Mouse (Mus musculus) midbrain, embryonic 13.5 days (tissue): ENCODE measurements around the gene Kcnip3. TPM values are rescaled to one million over a fixed set of nuclear protein-coding genes. Genes with fewer than 3 reads are reported as not detected.

Experiments used
- ATAC-seq: fragments of 200-750 bp; cut with Nextera tagmentation; 2 replicates; pipeline ENCODE4 v1.8.0; 2017; ENCODE audit warnings: mild to moderate bottlenecking, moderate TSS enrichment, moderate library complexity
- H3K27ac ChIP-seq: fragments of 300-500 bp; sonication (generic); 2 replicates; pipeline ENCODE4 v1.5.1; 2015; ENCODE audit warnings: inconsistent platforms, mild to moderate bottlenecking, moderate library complexity
- H3K27me3 ChIP-seq: fragments of 300-500 bp; sonication (generic); 2 replicates; pipeline ENCODE4 v1.6.1; 2015; ENCODE audit warnings: mild to moderate bottlenecking, inconsistent platforms
- H3K36me3 ChIP-seq: fragments of 300-500 bp; sonication (generic); 2 replicates; pipeline ENCODE4 v1.6.1; 2015; ENCODE audit warnings: mild to moderate bottlenecking, inconsistent platforms
- H3K4me1 ChIP-seq: fragments of 300-500 bp; sonication (generic); replicated peaks from 2 replicates; pipeline ENCODE4 v1.6.1; 2015; ENCODE audit warnings: inconsistent platforms
- H3K4me2 ChIP-seq: fragments of 300-500 bp; sonication (generic); replicated peaks from 2 replicates; pipeline ENCODE4 v1.6.1; 2015; ENCODE audit warnings: moderate library complexity, mild to moderate bottlenecking, inconsistent platforms
- H3K4me3 ChIP-seq: fragments of 300-500 bp; sonication (generic); replicated peaks from 2 replicates; pipeline ENCODE4 v1.5.1; 2015; ENCODE audit warnings: mild to moderate bottlenecking, inconsistent platforms
- H3K9ac ChIP-seq: fragments of 300-500 bp; sonication (generic); replicated peaks from 2 replicates; pipeline ENCODE4 v1.6.1; 2015; ENCODE audit warnings: mild to moderate bottlenecking, inconsistent platforms
- H3K9me3 ChIP-seq: fragments of 300-500 bp; sonication (generic); 2 replicates; pipeline ENCODE4 v1.6.1; 2016; ENCODE audit warnings: mild to moderate bottlenecking, inconsistent platforms
- WGBS: fragments of 180-500 bp; shearing (Covaris S2); methylation state at CpG from one replicate; pipeline ENCODE4 v1.1.7; 2015; 5-methylcytosine and 5-hydroxymethylcytosine counted together
- polyA plus RNA-seq: library from polyadenylated mRNA; unstranded; fragments of >200 nt; fragmentation: Nextera tagmentation; extraction: Ambion mirVana; gene quantifications from 2 replicates; pipeline ENCODE4 v1.2.1, GENCODE M21; 2015

The Kcnip3 gene
- 4.5 and 5.5 TPM in 2 replicates for polyA plus RNA-seq

- Histone ChIP-seq H3K9ac (peak within 1 kb of the TSS; percentile 65), H3K4me1 (peaks cover 64% of the 10 kb centered on the region), H3K4me3 (peak within 1 kb of the TSS; percentile 42), H3K36me3 (no peaks in the 10 kb centered on the region), H3K4me2 (peak within 1 kb of the TSS; percentile 62), H3K27me3 (0 out of 2 replicates have a peak, but pooled peaks cover 3% of the 10 kb centered on the region), H3K27ac (peak within 1 kb of the TSS; percentile 82), H3K9me3 (no peaks in the 10 kb centered on the region)
- peak; percentile 87 for ATAC-seq
- 3% methylated on average over 10 of the region's 10 CpGs for WGBS
Measured at GRCm38 (mm10) chr2:127522006-127522441, at the start of gene Kcnip3. TSS of gene Kcnip3 (minus strand) at chr2:127522094.

DNA sequence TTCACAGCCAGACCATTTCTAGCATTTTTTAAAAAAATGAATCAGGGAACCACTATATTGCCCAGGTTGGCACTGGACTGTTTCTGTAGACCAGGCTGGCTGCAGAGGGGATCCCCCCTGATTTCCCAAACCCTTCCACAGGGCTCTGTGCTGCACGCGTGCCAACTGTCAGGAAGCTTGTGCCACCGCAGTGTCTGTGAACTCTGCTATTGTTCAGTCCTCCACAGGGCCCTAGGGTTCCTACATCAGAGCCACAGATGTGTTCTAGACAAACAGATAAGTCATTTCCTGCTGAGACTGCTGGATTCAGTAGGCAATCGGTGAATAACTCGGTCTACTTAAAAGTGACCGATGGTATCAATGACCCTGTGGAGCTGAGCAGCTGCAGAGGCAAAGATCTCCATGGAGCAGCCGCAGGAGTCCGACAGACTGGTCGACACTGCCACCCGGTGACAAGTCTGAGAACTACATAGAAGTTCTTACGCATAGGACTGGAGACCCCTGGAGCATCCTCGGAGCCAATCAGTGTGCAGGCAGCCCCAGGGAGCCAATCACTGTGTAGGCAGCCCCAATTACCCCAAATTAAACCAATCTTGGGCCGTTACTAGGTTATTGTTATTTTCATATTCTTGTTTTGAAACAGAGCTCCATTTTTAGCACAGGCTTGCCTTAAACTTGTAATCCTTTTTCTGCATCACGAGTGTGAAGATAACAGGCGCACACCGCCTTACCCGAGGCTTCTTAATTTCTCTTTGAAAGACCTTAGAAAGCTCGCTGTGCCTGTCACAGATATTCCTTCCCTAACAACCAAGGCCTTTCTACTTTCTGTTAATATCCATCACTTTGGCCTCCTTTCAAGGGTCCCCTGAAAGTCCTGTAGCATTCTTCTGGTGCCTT is 37.4 kb upstream of the Kcnip3 start:
- Histone ChIP-seq H3K27ac (no peak overlapping the region; the same call in 1 of the 2 replicates), H3K36me3 (no peaks in the 10 kb centered on the region), H3K4me3 (peak overlapping the region; percentile 35), H3K4me1 (peaks cover 8% of the 10 kb centered on the region; the same call in 1 of the 2 replicates), H3K27me3 (peaks cover 10% of the 10 kb centered on the region), H3K9me3 (no peaks in the 10 kb centered on the region), H3K4me2 (peak overlapping the region; percentile 53), H3K9ac (peak overlapping the region; percentile 29; the same call in 1 of the 2 replicates)
- 12% methylated on average over 18 of the region's 18 CpGs for WGBS
- peak; percentile 99 for ATAC-seq

DNA sequence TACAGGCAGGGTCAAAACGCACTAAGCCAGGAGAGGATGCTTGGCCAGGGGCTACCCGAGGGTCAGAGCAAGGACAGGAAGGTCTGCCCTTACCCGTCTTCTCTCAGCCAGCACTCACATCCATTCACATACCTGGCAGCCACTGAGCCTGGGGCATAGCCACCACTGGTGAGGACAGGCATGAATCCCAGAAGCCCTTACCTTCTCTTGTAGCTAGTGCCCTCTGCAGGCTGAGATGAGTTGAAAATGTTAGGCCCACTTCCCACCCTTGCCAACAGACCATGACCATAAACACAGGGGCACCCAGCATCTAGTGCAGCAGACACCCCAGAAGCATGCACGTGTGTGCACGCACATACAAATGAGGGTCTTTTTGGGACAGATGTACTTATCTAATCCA is 29.2 kb upstream of the Kcnip3 start:
- Histone ChIP-seq H3K36me3 (no peaks in the 10 kb centered on the region), H3K27me3 (0 out of 2 replicates have a peak, but pooled peaks cover 4% of the 10 kb centered on the region), H3K4me3 (no peak overlapping the region), H3K9ac (no peak overlapping the region), H3K9me3 (no peaks in the 10 kb centered on the region), H3K4me2 (no peak overlapping the region), H3K4me1 (no peaks in the 10 kb centered on the region), H3K27ac (no peak overlapping the region)
- ATAC-seq = 0 out of 2 replicates have a peak, but pooled peaks have one; percentile 4
- 54% methylated on average over 5 of the region's 5 CpGs for WGBS

GRCm38 (mm10) chr2:127550446-127550845 is 28.6 kb upstream of the Kcnip3 start:
- 0 out of 2 replicates have a peak, but pooled peaks cover 4% of the 10 kb centered on the region for H3K27me3 ChIP-seq
- no peaks in the 10 kb centered on the region for H3K4me1 ChIP-seq
- no peak overlapping the region for H3K4me2 ChIP-seq
- no peak overlapping the region for H3K4me3 ChIP-seq
- ATAC-seq = no peak
- no peak overlapping the region for H3K9ac ChIP-seq
- H3K36me3 ChIP-seq = no peaks in the 10 kb centered on the region
- 76% methylated on average over 1 of the region's 1 CpGs for WGBS
- H3K9me3 ChIP-seq = no peaks in the 10 kb centered on the region
- H3K27ac ChIP-seq = no peak overlapping the region

- Histone ChIP-seq H3K27ac (no peak overlapping the region), H3K27me3 (0 out of 2 replicates have a peak, but pooled peaks cover 4% of the 10 kb centered on the region), H3K4me1 (no peaks in the 10 kb centered on the region), H3K9me3 (no peaks in the 10 kb centered on the region), H3K36me3 (no peaks in the 10 kb centered on the region), H3K9ac (no peak overlapping the region), H3K4me2 (no peak overlapping the region), H3K4me3 (no peak overlapping the region)
- no peak for ATAC-seq
Measured at GRCm38 (mm10) chr2:127549711-127550110, 27.8 kb upstream of the Kcnip3 start.

GRCm38 (mm10) chr2:127548342-127549074 is 26.6 kb upstream of the Kcnip3 start:
- H3K4me2 ChIP-seq = no peak overlapping the region
- WGBS = 75% methylated on average over 5 of the region's 5 CpGs
- H3K27me3 ChIP-seq = 0 out of 2 replicates have a peak, but pooled peaks cover 7% of the 10 kb centered on the region
- H3K4me1 ChIP-seq = no peaks in the 10 kb centered on the region
- no peak for ATAC-seq
- no peak overlapping the region for H3K4me3 ChIP-seq
- H3K9me3 ChIP-seq = no peaks in the 10 kb centered on the region
- H3K36me3 ChIP-seq = no peaks in the 10 kb centered on the region
- no peak overlapping the region for H3K27ac ChIP-seq
- no peak overlapping the region for H3K9ac ChIP-seq

DNA sequence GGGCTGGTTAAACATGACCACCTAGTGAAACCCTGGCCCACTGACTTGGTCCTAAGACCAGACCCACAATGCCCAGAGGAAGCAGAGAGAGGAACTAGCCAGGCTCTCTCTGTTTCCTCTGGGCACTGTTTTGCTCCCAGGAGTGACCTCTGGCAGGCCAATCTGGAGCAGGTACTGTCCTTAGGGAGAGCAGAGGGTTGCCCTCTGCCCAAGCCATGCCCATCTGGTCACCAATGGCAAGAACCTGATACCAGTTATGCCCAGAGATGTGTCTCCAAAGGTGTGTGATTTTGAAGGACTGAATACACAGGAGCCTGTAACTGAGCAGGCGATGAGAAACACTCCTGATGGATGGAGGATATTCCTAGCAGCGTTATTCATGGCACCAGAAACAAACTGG is 19.8 kb upstream of the Kcnip3 start:
- 84% methylated on average over 2 of the region's 2 CpGs for WGBS
- peaks cover 5% of the 10 kb centered on the region for H3K4me1 ChIP-seq
- no peak overlapping the region for H3K9ac ChIP-seq
- no peak overlapping the region for H3K27ac ChIP-seq
- no peaks in the 10 kb centered on the region for H3K36me3 ChIP-seq
- ATAC-seq = no peak
- no peak overlapping the region for H3K4me3 ChIP-seq
- no peak overlapping the region for H3K4me2 ChIP-seq
- H3K27me3 ChIP-seq = peaks cover 67% of the 10 kb centered on the region
- no peaks in the 10 kb centered on the region for H3K9me3 ChIP-seq

GRCm38 (mm10) chr2:127541185-127541584 is 19.3 kb upstream of the Kcnip3 start, which contains the start of gene Prom2:
TSS of gene Prom2 (minus strand) at chr2:127541467.
- Histone ChIP-seq H3K4me3 (peak within 1 kb of the TSS; percentile 9; the same call in 1 of the 2 replicates), H3K27me3 (peaks cover 67% of the 10 kb centered on the region), H3K4me2 (peak within 1 kb of the TSS; percentile 34), H3K36me3 (no peaks in the 10 kb centered on the region), H3K27ac (no peak within 1 kb of the TSS), H3K4me1 (peaks cover 5% of the 10 kb centered on the region), H3K9me3 (no peaks in the 10 kb centered on the region), H3K9ac (no peak within 1 kb of the TSS)
- ATAC-seq = peak; percentile 40; the same call in 1 of the 2 replicates
- WGBS = 5% methylated on average over 29 of the region's 29 CpGs

DNA sequence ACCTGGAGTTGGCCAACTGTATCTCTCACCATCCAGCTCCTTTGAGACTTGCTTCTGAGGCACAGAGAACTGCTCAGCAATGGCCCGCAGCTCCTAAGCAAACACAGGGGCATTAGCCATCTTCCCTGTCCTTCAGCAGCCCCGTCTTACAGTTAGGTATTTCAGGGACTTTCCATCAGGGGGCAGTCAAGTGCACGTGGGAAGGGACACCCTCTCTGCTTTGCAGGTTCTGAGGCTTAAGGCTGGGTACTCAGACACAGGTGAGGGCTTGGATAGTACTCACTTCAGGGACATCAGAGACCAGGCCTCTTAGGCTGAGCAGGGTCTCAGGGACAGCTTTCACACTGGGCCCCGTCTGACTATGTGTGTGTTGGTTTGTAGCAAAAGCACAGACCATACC is 17.6 kb upstream of the Kcnip3 start:
- Histone ChIP-seq H3K36me3 (no peaks in the 10 kb centered on the region), H3K9me3 (no peaks in the 10 kb centered on the region), H3K4me3 (no peak overlapping the region), H3K27me3 (peaks cover 67% of the 10 kb centered on the region), H3K27ac (no peak overlapping the region), H3K9ac (no peak overlapping the region), H3K4me2 (no peak overlapping the region), H3K4me1 (peaks cover 5% of the 10 kb centered on the region)
- ATAC-seq = no peak
- 25% methylated on average over 4 of the region's 4 CpGs for WGBS

- no peaks in the 10 kb centered on the region for H3K36me3 ChIP-seq
- H3K4me2 ChIP-seq = no peak overlapping the region
- H3K27ac ChIP-seq = no peak overlapping the region
- H3K4me3 ChIP-seq = no peak overlapping the region
- no peaks in the 10 kb centered on the region for H3K9me3 ChIP-seq
- 78% methylated on average over 3 of the region's 3 CpGs for WGBS
- no peak for ATAC-seq
- no peak overlapping the region for H3K9ac ChIP-seq
- H3K27me3 ChIP-seq = peaks cover 53% of the 10 kb centered on the region
- H3K4me1 ChIP-seq = peaks cover 5% of the 10 kb centered on the region
Measured at GRCm38 (mm10) chr2:127537548-127537947, 15.7 kb upstream of the Kcnip3 start.

DNA sequence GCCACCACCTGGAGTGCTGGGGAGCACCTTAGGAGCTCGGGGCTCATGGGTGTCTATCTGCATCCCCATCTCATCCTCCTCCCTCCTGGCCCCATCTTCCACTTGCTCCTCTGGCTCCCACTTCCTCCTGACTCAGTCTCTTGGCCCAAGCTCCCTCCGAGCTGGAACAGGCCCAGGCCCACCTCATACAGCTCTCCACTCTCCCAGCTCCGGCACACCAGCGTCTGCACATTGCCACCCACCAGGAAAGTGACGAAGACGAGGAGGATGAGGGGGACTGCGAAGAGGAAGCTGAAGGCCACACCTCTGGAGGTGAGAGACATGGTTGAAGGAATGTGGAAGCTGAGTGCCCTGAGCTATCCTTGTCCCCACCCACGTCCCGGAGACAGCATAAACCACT is 13.5 kb upstream of the Kcnip3 start:
- ATAC-seq = no peak
- Histone ChIP-seq H3K9me3 (no peaks in the 10 kb centered on the region), H3K4me2 (no peak overlapping the region), H3K27me3 (peaks cover 31% of the 10 kb centered on the region), H3K9ac (no peak overlapping the region), H3K4me3 (no peak overlapping the region), H3K4me1 (no peaks in the 10 kb centered on the region), H3K36me3 (no peaks in the 10 kb centered on the region), H3K27ac (no peak overlapping the region)
- WGBS = 82% methylated on average over 9 of the region's 9 CpGs

GRCm38 (mm10) chr2:127532379-127532778 is 10.5 kb upstream of the Kcnip3 start:
- no peak overlapping the region for H3K27ac ChIP-seq
- no peak overlapping the region for H3K4me2 ChIP-seq
- H3K4me3 ChIP-seq = no peak overlapping the region
- H3K36me3 ChIP-seq = no peaks in the 10 kb centered on the region
- no peak overlapping the region for H3K9ac ChIP-seq
- 14% methylated on average over 9 of the region's 9 CpGs for WGBS
- H3K9me3 ChIP-seq = no peaks in the 10 kb centered on the region
- peaks cover 5% of the 10 kb centered on the region; the same call in 1 of the 2 replicates for H3K27me3 ChIP-seq
- ATAC-seq = no peak
- H3K4me1 ChIP-seq = no peaks in the 10 kb centered on the region
